Mouse (Mus musculus) ES-CJ7 (cell line): ENCODE measurements around the gene Tars2.

Source experiments
- DNase-seq: peaks from one replicate; pipeline ENCODE4 v3.0.0; 2011; ENCODE audit warnings: low read depth, low spot score

Gene Tars2

DNA sequence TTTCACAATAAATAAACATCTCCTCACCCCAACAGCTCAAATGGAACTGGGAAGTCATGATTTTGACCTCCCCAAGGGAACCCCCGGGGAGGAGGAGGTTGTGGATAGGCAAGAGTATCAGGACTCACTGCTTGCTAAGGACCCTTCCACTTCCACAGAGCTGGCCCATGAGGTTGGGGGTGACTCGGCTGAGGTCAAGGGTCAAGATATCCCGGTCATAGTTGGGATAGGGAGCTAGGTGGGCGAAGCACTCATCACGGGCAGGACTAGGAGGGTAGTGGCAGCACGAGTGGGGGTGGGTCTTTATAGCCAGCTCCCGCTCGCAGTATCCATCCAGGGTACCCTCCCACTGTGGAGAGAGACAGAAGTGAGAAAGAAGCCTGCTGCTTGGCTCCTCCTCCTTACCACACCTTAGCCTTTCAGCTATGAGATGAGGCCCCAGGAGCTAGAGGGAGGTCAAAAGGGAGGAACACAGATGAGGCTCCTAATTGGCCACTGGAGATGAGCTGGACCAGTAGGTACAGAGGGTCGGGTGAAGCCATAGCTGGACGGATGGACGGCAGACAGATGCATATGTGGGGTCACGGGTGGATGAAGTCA lies 24.8 kb downstream of the Tars2 start:
- DNase-seq: peak; percentile 54

DNA sequence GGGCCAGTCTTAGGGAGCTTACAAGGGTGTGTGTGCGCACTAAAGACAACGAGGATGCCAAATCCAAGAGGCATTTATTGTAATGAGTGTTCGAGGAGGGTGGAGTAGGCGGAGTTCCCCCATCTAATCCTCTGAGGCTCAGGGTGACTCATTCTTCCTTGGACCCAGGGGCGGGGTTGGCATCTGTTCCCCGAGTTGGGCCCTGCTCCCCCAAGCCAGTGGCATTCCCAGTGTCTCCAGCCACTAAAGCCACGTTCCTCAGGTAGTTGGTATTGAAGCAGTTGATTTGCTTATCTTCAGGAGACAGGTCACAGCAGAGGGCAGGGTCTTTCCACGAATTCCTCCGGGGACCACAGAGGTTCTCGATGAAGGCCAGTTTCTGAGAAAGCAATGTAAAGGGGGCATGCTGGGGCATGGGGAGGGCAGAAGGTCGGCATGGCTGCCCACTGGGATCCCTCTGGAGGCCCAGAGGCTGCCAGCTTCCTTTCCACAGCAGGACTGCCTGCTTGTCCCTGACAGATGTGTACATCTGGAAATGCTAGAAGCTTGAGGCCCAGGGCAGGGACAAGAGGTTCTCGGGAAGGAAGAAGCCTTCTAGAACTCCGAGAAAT lies 25.8 kb downstream of the Tars2 start:
- peak; percentile 23 for DNase-seq

DNA sequence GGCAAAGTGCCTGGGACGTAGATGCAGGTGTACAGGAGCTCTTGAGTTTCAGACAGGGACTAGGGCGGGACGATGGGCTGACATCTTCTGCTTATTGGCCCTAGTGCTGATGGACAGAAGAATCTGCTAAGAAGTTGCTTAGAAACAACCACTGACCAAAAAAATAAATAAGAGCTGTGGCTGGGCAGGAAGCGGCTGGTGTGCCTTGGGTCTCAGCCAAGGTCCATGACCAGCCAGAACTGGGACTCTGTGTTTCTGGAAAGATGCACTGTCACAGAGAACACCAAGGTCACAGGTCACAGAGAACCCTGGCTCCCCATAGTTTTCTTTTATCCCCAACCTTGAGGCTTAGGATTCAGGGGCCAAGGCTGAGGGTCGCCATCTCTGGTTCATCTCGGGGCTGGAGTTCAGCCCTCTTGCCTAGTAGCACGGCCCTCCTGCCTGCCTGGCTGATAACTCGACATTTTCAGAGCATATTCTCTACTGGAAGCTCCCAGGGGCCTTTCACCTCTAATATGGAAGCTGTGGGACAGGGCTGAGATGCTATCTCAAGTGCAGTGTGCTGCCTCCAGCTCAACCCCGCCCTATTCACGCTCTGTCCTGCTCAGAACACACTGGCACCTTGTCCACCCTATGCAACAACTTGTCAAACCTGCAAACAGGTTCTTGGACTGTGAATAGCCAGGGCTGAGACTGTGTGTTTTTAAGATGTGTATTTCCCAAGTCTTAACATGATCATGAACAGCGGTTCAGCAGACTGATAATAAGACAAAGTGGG lies 27.1 kb downstream of the Tars2 start:
- no peak for DNase-seq

DNA sequence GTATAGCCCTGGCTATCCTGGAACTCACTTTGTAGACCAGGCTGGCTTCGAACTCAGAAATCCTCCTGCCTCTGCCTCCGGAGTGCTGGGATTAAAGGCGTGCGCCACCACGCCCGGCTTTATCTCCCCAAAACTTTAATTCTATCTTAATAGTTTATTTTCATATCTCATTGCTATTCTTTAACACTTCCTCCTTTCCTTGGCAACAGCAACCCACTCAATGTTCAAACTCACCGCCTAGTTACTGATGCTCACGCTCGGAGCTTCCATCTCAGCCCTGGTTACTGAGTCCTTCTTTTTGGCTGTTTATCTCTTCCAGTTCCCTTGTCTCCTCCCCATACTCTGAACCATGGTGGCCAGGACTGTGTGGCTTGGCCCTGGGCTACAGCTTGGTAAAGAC lies 27.7 kb downstream of the Tars2 start:
- no peak for DNase-seq

DNA sequence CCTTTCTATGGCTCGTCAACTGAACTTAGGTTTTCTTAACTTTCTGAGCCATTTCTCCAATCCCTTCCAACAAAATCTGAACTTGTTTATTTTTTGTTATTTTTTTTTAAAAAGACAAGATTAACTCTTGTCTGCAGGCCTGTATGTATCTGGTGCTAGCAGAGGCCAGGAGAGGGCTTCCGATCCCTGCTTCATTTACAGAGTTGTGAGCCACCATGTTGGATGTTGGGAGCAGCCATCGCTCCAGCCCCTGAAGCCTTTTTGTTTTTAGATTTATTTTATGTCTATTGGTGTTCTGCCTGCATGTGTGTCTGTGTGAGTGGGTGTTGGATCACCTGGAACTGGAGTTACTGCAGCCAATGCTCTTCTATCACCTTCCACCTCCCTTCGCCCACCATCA lies 28.2 kb downstream of the Tars2 start:
- no peak for DNase-seq

DNA sequence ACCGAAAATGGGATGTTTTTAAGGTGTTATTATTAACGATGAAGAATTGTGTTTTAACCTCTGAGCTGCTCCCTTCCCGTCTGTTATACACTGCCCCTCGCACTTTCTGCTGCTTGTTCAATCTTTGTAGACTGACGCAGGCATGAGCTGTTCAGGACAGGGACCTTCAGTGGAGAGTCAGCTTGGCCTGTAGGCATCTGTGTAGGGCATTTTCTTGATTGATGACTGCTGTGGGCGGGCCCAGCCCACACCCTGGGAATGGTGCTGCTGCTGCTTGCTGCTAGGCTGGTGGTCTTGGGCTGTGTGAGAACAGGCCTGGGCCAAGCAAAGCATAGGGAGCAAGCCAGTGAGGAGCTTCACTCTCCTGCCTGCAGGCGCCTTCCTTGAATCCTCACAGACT lies 29.6 kb downstream of the Tars2 start:
- no peak for DNase-seq

DNA sequence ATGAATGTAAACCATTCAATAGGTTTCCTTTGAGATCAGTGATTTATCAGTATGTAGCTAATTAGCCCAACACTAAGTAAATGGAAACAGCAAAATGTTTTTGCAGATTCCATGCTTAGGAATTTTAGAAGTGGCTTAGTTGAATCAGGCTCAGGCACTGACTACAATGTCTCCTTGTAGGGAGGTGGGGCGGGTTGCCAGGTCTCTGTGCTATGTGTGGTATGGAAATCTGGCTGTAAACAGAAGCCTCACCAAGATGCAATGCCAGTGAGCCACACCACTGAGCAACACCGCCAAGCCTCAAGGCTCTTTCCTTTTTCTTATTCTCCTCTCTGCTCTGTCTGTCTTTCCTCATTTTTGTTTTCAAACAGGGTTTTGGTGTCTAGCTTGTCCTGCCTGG lies 31.1 kb downstream of the Tars2 start:
- DNase-seq: no peak

DNA sequence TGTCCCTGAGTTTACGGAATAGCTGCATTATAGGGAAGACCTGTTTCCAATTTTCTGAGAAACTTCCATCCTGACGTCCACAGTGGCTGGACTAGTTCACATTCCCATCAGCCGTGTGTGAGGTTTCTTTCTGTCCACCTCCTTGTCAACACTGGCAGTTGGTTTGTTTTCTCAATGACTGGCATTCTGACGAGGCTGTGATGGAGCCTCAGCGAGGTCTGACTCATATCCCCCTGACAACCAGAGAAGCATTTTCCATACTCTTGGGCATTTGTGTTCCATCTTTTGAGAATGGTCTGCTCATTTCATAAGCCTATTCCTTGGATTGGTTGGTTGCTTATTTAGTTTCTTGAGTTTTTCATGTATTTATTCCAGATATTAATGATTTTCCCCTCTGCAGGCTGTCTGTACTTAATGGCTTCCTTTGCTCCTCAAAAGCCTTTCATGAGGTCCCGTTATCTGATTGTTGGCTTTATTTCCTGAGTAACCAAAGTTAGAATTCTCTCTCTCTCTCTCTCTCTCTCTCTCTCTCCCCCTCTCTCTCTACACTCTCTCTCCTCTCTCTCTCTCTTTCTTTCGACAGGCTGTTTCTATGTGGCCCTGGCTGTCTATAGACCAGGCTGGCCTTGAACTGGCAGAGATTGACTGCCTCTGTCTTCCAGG lies 33.2 kb downstream of the Tars2 start:
- no peak for DNase-seq

DNA sequence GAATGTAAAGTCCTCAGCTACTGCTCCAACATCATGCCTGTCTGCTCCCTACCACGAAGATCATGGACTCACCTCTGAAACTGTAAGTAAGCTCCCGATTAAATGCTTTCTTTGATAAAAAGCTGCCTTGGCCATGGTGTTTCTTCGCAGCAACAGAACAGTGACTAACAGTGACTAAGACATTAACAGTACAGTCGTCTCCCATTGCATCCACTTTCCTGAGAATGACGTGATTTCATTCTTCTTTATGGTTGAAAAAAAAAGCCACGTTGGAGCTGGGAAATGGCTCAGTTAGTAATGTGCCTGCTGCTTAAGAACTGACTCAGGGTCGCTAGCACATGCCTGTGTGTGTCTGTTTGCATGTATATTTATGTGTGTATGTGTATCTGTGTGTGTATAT lies 34.1 kb downstream of the Tars2 start:
- no peak for DNase-seq

DNA sequence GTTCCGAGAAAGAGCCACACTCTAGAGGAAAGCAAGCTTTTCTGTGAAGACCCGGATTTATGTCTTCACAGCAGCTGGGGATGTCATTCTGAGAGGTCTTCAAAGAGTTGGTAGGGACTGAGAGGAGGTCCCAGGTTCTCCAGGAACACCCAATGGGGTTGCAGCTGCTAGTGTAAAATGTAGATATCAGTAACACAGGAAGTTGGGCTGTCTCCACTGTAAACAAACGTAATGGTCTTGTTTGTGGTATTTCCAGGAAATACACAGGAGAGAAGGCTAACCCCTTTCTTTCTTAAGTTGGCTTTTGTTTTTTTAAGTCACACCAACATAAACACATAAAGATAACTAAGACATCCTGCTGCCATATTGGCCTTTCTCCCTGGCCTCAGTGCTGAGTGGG lies 37.6 kb downstream of the Tars2 start:
- no peak for DNase-seq

DNA sequence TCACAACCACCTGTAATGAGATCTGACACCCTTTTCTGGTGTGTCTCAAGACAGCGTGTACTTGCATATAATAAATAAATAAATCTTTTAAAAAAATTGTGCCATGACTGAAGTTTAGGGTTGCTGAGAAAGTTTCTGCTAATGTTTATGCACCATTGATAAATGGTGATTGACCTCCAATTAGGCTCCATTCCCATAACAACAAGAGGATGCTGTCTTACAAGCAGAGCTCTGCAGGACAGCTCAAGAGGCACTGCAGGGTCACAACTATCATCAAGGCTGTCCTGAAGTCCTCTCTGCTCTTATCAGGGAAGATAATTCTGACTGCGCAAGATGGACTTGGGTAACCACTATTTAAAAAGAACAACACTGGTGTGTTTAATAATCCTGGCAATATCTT lies 41.9 kb downstream of the Tars2 start:
- no peak for DNase-seq

DNA sequence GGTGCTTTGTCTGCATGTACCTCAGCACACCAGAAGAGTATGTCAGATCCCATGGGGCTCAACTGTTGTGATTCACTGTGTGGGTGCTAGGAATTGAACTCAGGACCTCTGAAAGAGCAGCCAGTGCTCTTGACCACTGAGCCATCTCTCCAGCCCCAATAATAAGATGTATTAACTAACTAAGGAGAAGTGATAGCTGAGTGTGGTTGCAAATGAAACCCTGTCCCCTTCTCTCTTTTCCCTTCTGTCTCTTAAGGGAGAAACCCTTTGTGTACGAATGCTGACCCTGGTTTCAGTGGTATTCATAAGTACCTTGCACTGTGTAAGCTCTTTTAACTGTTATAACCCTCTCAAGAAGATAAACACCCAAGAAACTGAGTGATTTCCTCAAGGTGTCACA lies 43.9 kb downstream of the Tars2 start:
- no peak for DNase-seq

DNA sequence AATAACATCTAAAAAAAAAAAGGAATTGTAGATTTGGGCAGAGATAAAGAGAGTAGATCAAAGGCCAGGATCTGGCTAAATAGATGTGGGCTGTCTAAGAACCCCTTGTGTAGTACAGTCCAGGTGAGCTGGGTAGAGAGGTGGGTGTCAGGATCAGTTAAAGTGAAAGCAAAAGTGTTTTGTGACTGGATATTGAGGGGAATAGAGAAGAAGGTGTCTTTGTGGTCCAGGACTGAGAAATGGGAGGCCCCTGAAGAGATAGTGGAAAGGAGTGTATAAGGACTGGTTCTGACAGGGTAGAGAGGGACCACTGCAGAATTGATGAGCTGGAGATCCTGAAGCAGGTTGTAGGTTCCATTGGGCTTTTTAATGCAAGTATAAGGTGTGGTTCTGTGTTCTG lies 50.0 kb downstream of the Tars2 start:
- DNase-seq: no peak

DNA sequence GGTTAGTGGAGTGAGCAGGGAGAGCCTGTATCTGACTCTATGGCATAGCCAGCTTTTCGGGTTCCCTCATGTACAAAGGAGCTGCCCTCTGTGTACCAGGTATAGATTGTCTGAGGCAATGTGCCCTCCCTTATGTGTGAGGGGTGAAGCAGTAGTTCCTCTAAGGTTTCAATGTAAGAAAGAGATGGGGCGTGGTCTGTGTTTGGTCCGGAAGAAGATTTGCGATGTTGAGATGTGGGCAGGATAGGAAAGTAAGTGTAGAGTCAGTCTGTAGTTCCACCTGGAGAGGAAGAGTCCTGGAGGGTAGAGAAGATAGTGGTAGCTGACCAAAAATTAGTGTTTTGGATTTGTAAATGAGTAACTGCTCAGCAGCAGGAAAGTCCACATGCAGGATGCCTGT lies 51.0 kb downstream of the Tars2 start:
- no peak for DNase-seq

DNA sequence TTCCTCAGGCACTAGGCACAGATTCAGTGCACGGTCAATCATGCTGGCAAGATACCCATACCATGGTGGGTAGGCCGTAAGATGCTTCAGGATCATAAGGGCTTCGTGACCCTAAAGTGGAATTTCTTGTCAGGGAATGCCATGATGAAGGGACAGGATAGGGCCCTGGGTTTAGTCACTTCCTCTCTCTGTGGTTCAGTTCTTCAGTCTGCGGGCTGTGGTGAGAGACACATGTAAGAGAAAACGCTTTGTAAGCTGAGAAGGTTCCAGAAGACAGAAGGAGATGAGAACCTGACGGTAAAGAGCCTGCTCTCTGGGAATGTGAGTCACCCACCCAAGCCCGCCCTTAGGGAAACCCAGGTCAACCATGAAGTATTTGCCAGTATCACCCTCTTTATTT lies 52.5 kb downstream of the Tars2 start:
- no peak for DNase-seq

DNA sequence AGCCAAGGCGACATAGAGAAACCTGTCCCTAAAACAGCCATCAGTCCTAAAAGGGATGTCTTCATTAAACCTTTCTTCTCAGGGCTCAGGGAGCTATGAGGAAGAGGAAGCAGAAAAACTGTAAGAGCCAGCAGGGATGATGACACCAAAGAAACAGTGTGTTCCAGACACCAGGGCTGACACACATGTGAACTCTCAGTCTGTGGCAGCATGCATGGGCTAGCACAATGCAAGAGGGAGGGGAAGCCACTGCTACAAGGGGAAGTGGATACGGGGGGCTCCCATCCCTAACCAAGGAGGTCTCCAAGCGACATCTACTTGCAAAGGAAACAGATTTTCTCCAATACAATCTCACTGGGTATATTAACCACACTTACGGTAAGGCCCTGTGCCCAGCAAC lies 53.7 kb downstream of the Tars2 start:
- DNase-seq: no peak

DNA sequence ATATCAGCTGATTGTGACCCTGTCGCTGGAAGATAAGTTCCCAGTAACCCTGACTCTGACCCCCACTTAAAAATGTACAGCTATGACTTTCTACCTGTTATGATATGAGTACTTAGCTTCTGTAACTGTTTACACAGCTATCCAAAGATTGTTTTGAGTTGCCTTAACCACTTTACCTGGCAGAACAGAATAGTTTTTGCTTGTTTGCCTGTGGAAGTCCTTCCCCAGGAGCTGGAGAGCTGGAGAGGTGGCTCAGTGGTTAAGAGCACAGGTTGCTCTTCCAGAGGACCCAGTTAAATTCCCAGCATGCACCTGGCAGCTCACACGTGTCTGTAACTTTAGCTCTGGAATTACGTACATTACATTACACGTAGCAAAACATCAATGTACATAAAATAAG lies 55.4 kb downstream of the Tars2 start:
- DNase-seq: no peak

DNA sequence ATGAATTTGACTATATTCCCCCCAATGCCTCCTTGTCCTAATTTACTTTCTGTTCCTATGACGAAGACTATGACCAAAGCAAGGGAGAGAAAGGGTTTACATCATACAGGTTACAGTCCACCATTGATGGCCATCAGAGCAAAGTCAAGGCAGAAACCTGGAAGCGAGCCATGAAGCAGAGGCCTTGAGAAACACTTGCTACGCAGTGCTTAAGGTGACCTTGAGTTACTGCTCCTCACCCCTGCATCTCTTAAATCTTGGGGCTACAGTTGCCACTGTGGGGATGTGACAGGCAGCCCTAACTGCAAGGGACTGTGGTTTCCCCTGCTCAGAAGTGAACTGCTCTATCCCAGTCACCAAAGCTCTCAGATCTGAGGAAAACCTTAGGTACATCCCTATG lies 56.7 kb downstream of the Tars2 start:
- no peak for DNase-seq

DNA sequence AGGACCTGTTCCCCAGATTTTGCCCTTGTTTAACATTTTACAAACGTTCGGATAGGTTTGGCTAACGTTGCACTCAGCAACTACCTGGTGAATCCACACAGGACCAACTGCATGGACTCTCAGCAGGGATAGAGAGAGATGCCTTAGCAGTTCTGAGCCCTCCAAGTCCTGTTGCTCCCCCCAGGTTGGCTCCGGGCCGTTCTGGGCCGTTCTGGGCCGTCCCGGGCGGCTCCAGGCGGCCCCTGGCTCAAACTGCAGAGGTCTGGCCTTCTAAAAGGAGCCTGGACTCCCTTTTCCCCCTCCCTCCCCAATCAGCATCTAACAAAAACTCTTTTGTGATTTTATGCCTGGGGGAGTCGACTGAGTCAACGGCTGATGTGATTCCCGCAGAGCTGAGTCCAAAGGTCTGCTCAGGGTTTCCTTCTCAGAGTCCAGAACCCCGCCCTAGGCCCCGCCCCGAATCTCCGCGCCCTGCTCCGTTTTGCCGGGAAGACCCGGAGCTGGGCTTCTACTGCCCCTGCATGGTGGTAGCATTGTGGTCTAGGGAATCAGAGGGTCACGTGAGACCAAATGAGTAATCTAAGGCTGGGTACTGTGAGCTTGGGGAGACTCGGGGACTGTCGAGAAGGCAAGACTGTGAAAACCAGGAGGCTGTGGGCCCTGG lies 58.0 kb downstream of the Tars2 start:
- peak; percentile 99 for DNase-seq

DNA sequence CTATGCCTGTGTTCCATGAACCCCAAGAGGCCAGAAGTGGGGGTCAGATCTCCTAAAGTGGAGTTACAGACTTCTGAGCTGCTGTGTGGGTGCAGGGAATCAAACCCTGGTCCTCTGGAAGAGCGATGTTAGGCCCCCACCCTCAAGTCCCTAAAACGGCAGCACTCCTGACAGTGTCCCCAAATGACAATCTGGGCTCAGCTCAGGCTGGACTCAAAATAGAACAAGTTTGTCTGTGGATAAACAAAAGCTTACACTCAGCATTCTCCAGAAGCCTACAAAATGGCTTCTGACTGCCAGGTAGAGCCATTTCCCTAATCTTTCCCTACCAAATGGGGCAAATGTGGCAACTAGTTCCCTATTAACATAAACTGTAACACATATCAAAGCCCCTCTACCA lies 58.9 kb downstream of the Tars2 start:
- DNase-seq: no peak

DNA sequence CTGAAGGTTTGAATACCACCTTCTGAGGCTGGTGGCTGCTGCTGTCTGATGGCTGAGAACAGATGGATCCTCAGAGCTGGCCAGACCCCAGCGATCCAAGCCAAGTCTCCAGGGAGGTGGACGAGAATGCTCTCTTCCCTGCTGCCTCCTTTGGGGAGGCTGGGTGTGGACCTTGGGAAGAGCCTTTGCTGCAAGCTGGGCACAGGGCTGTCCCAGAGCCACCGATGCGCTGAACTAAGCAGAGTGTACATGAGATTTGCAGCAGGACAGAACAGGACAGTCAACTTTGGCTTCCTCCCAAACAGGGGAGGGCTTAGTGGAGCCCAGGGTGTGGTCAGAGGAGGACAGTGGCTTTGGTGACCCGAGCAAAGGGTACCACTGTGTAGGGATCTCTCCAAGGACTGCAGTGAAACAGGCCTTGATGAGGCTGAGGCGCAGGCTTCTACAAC lies 59.7 kb downstream of the Tars2 start:
- DNase-seq: no peak

DNA sequence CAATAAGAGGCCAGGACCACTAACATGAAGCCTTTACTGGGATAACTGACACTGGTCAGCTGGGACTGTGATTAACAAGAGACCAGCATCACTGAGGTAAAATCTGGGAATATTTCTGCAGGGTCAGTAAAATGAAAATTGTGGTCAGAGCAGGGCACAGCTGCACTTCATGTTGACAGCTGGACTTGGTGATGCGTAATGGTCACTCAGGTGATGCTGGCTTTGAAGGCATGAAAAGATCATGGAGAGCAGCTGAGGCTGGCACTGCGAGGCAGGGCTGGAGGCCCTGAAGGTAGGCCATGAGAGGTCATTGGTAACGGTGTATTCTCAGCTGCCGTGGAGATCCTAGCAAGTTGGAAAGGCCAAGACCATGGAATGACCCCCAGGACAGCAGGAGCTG lies 61.7 kb downstream of the Tars2 start:
- DNase-seq: no peak
